Mouse (Mus musculus) T-cell, adult 2 months (primary cell): ENCODE measurements around the gene Sgms1.
"Not testable (repeated sequence)": the region's sequence is repeated elsewhere in the genome, so short reads cannot be mapped to it uniquely, and the experiment has no call there.

Experiments
- DNase-seq: peaks from one replicate; pipeline ENCODE4 v3.0.0; 2022; ENCODE audit warnings: low spot score

Gene Sgms1

GRCm38 (mm10) chr19:32325100-32325768, 64.3 kb downstream of the Sgms1 start:
- peak; percentile 66 for DNase-seq

GRCm38 (mm10) chr19:32324550-32324949, 65.0 kb downstream of the Sgms1 start:
- DNase-seq, result no peak

GRCm38 (mm10) chr19:32323070-32323469, 66.4 kb downstream of the Sgms1 start:
- no peak for DNase-seq

GRCm38 (mm10) chr19:32322429-32323035, 67.0 kb downstream of the Sgms1 start:
- DNase-seq, result no peak

GRCm38 (mm10) chr19:32320366-32320666, 69.2 kb downstream of the Sgms1 start:
- peak; percentile 87 for DNase-seq

- DNase-seq, result no peak
These were observed 69.8 kb downstream of the Sgms1 start for GRCm38 (mm10) chr19:32319531-32320365.

GRCm38 (mm10) chr19:32319057-32319456, 70.5 kb downstream of the Sgms1 start:
- DNase-seq, result no peak

- DNase-seq, result not testable (repeated sequence)
These were observed 72.2 kb downstream of the Sgms1 start for GRCm38 (mm10) chr19:32317347-32317746.

GRCm38 (mm10) chr19:32313304-32313703, 76.2 kb downstream of the Sgms1 start:
- DNase-seq, result no peak

GRCm38 (mm10) chr19:32311762-32312161, 77.8 kb downstream of the Sgms1 start:
- no peak for DNase-seq

- no peak for DNase-seq
These were observed 78.5 kb downstream of the Sgms1 start for GRCm38 (mm10) chr19:32311063-32311462.

GRCm38 (mm10) chr19:32310483-32310882, 79.0 kb downstream of the Sgms1 start:
- DNase-seq, result no peak

- no peak for DNase-seq
These were observed 80.2 kb downstream of the Sgms1 start for GRCm38 (mm10) chr19:32309346-32309745.

GRCm38 (mm10) chr19:32308311-32308710, 81.2 kb downstream of the Sgms1 start:
- no peak for DNase-seq

- DNase-seq, result no peak
These were observed 84.6 kb downstream of the Sgms1 start for GRCm38 (mm10) chr19:32304898-32305297.

- no peak for DNase-seq
These were observed 85.3 kb downstream of the Sgms1 start for GRCm38 (mm10) chr19:32304008-32304873.

- DNase-seq, result peak; percentile 22
These were observed 86.6 kb downstream of the Sgms1 start for GRCm38 (mm10) chr19:32302835-32303381.

GRCm38 (mm10) chr19:32301568-32301967, 87.9 kb downstream of the Sgms1 start:
- DNase-seq, result no peak

GRCm38 (mm10) chr19:32298221-32298620, 91.3 kb downstream of the Sgms1 start:
- no peak for DNase-seq

- DNase-seq, result no peak
These were observed 92.7 kb downstream of the Sgms1 start for GRCm38 (mm10) chr19:32296863-32297262.

GRCm38 (mm10) chr19:32295581-32295980, 93.9 kb downstream of the Sgms1 start:
- no peak for DNase-seq
